Mouse (Mus musculus): Measurements from ENCODE around the gene Tor3a.
"Not testable (repeated sequence)": the region's sequence is repeated elsewhere in the genome, so short reads cannot be mapped to it uniquely, and the experiment has no call there.

Tor3a gene

DNA sequence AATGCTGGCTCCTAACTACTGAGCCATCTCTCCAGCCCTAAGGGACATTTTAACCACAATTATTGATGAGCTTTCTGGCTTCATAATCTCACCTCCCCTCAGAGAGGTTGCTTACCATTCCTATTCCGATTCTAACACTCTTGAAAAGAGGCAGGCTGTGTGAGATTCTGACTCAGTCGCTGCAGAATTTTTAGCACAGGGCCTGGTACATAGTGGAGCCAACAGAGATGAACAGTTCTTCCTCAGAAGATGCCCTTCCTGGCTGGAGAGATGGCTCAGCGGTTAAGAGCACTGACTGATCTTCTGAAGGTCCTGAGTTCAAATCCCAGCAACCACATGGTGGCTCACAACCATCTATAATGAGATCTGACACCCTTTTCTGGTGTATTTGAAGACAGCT lies 2.2 kb downstream of the Tor3a start:
- no peak for DNase-seq (ENCODE audit: low read depth, low spot score)

DNA sequence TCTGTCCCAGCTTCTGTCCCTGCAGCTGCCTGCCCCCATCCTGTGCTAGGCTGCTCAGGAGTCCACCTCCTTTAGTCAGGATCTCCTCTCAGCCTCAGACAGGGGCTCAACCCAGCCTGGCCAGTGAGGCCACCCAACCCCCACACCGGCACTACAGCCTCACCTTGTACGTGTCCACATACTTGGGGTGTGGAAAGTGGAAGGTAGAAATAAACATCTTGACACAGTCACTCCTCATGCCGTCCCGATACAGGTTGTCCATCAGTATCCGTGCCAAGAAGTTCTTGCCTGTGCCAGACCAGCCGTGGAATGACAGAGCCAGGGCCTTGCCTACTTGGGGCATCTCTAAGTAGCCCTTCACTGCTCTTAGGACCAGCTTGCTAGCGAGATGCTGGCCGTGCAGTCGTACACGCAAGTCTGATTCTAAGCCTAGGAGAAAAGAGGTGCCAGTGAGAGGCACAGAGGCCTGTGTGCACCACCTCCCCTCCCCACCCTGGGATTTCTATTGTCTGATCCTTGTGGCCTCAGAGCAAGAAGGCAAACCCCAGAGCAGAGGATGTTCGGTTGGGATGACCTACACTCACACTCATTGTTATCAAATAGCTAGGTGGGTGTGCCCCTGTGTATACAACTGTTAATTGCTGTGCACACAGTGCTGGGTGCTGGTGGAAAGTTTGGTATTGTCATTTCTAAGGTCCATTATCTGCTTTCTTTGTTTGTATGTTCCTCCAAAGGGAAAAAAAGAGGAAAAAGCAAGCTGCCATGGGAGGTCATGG lies 4.8 kb downstream of the Tor3a start:
- no peak for DNase-seq (ENCODE audit: low read depth, low spot score)

DNA sequence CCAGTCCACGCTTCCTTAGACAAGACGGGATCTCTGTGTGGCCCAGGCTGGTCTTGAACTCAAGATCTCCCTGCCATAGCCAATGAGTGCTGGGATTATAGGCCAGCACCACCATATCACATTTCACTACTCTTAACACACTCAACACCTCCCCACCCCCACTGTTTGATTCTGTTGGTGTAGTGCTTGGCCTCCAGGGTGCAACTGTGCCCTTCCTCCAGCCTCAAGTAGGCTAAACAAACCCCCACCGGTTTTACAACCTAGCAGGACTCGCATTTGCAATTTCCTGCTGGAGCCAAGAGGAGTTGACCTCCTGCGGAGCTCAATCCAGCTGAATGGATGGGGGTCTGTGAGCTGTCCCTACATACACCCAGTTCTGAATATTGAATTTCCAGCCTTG lies 5.6 kb downstream of the Tor3a start:
- DNase-seq (ENCODE audit: low read depth, low spot score): peak; percentile 54

DNA sequence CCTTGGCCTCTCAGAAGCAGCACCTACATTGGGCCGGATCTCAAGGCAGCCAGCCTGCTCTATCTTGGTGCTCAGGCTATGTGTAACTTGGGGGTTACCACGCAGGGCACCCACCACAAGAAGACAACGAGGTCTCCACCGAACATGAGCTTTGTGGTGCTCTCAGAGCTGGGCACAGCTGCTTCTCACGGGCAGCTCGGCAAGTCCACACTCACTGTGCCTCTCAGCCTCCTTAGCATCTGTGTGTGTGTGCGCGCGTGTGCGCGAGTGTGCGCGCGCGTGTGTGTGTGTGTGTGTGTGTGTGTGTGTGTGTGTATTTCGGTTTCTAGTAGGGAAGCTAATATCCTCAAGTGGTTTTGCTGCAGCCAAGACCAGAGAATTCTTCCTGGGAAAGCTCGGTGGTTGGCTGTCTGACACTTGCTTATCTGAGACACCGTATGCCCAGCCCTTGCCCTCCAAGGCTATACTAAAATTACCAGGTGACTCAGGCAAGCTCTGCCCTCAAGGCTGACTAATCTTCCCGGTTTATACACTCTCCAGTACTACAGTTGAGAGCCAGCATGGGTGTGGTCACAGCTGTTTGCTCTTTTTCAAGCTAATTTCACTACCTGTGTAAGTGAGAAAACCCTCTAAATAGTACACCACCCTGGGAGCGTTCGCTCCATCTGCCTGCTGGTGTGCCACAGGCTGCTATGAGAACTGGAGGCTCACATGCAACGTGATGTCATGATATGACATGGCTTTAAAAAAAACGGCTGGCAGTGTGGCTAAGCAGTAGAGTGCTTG lies 6.8 kb downstream of the Tor3a start:
- no peak for DNase-seq (ENCODE audit: low read depth, low spot score)

DNA sequence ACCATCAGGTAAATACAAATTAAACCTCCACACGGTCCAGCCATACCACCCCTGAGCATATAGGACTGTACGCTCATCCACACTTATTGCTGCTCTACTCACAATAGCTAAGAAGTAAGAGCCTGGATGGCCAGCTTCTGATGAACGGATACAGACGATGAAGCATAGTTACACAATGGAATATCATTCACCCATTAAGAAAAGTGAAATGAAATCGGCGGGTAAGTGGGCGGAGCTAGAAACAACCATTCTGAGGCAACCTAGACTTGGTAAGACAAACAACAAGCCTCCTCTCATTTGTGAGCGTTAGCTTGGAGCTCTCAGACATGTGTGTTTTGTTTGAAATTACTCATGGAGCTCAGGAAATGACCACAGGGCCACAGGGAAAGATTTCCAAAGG lies 8.4 kb downstream of the Tor3a start:
- no peak for DNase-seq (ENCODE audit: low read depth, low spot score)

DNA sequence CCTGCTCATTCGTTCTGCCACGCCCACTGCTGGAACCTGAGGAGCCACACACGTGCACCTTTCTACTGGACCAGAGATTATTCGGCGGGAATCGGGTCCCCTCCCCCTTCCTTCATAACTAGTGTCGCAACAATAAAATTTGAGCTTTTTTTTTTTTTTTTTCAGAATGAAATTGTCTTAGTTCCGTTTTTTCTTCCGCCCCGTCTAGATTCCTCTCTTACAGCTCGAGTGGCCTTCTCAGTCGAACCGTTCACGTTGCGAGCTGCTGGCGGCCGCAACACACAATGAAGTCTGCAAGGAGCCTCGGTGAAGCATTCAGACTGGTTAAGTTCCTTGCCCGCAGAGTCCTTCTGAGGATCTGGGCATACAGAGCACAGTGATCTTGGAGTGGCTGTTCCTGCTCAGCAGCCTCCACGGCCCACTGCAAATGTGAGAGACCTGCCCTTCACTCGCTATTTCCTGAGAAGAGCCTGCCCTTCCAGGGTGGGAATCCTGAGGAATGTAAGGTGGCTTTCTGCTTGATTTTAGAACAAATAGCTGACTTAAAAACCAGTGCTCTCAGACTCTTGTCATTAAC lies 13.4 kb downstream of the Tor3a start:
- not testable (repeated sequence) for DNase-seq (ENCODE audit: low read depth, low spot score)

DNA sequence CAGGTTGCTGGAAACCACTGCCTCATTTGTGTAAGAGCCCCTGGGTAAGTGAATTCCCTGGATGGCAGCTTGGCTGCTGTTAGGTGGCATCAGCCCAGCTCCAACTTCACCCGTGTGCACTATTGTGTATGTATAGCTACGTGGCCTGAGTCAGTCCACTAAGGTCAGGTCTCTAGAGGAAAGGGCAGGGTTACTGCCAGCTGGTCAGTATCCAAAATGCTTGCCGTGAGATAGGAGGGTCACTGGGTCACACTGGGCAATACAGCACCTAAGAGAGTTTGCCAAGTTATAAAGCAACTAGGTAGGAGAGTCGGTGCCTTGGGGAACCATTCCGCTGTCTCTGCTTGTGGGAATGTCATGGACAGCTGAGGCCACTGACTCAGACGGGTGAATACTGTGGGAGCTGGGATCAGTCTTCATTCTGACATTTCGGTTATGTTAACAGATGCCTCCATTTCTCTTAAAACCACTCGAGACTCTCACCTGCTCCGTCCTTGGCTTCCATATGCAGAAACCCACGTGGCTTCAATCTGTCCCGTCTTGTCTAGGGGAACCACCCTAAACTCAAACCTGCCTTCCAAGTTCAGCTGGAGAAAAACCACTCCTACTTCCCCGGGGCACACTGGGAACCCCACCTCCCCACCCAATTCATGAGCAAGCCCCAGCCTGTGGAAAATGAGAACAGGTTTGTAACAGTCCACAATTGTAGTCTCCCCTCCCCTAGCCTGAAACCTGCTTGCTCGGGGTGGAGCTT lies 14.1 kb downstream of the Tor3a start:
- DNase-seq (ENCODE audit: low read depth, low spot score): peak; percentile 60

DNA sequence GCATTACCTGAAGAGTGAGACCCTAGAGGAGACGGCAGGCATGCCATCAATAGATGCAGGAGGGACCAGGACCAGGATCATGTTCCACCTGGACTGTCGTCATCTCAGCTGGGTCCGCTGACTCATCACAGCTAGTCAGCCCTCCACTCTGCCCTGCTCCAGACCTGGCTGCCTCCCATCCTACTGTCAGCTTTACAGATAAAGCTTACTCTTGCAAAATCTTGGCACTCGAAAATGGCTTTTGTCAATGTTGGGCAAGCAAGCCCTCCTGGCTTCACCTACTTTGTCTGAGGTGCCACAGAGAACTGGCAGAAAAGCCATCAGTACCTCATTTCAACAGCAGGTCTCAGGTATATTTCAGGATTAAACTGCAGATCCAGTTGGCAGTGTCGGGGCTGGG lies 15.5 kb downstream of the Tor3a start:
- DNase-seq (ENCODE audit: low read depth, low spot score): no peak

DNA sequence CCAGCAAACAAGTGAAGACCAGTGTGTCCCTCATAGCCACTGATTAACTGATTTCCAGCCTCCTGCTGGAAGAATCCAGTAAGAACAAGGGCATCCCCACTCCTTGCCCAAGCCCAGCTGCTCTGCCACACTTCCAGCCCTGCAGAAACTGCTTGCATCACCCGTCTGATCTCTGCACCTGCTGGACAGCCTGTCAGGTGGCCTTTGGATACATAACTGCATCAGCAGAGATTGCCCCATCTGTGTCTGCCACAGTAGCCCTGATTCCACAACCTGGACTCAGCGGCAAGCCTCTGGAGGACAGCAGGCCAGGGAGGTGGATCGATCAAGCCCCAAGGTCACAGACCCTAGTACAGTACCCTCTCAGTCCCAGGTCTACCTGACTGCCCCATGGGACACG lies 16.6 kb downstream of the Tor3a start:
- no peak for DNase-seq (ENCODE audit: low read depth, low spot score)

DNA sequence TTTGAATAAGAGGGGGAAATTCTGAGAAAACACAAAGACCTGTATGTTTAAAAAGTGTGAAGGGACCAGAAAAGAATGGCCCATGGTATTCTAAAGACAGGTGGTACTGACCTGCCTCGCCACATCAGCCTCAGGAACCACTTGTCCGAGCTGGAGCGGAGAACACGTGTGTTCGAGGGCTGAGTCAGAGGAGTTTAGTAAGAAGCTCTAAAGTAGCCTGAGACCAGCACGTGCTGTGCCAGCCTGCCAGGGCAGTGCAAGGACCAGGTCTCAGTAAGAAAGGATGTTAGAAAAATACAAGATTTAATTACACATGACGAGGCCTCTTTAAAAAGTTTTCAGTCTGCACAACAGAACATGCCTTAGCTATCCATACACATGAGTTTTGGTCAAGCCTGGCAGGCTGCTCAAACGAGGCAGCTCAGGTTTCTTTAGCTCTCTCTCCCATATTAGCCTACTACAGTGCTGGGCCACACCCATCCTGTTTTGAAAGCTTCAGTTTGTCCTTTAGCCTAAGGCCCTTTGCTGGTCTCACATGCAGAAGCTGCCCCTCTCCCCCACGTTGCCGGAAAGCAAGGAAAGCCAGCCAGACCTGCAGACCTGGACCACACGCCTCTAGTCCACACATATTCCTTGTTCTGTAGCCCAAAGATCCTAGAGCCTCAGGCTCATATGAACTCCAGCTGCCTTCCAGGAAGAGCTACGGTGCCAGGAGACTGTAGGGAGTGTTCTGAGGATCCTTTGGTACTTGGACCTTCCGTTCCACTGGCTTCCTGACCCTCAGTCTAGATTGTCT lies 19.2 kb downstream of the Tor3a start:
- DNase-seq (ENCODE audit: low read depth, low spot score): no peak

DNA sequence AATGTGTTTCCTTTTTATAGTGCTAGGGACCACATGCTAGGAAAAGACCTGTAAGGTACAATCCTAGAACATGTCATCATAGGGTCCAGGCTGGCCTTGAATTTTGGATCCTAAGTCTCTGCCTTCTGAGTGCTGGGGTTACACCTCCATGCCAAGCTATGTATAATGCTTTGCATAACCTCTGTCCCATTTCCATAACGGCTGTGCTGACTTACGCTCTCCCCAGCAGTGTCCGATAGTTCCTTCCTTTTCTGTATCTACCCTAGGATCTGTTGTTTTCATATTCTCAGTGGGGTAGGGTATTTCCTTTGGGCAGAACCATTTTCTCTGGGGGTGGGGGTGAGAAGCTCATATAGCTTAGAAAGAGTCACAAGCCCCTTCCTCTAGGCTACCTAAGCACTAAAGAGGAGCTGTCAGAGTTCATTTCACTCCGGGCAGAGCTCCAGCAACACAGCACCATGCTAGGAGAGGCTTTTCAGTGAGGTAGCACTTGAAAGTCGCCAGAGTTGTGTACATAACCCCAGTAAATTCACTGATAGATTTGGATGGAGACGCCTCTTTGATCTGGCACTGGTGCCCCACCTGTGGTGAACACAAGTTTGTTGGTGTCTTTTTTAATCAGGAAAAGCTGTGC lies 21.9 kb downstream of the Tor3a start:
- no peak for DNase-seq (ENCODE audit: low read depth, low spot score)

DNA sequence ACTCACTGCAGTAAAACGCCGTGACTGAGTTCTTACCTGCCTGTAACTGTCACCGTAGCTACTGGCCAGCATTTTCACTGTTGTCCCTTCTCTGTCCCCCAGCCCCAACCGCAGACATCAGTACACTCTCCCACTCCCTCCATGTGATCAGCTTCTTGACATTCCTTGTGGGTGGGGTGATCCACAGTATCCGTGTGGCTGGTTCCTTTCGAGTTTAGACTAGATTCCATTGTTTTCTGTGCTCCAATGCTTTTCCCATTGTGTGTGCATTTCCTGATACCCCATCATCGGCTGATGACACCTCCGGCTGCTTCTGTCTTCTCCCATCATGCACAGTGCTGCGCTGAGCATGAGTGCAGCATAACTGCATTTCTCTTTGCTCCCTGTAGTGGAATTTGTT lies 23.5 kb downstream of the Tor3a start:
- no peak for DNase-seq (ENCODE audit: low read depth, low spot score)

DNA sequence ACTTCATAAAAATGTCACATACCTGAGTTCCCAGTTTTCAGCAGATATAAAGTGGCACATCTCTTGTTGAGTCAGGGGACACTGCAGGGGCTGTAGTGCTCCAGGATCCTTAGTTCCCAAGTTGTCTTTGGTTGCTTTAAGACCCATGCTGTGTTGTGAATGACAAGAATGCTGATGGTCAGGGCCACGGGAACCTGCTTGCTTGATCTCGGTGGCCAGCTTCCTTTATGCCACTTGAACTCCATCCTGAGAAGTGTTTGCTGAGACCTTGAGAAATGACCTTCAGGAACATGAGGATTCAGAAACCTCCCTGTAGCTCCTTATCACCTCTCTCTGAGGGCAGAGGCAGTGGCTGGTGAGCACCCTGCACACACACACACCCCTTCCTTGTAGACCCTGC lies 25.5 kb downstream of the Tor3a start:
- DNase-seq (ENCODE audit: low read depth, low spot score): no peak

DNA sequence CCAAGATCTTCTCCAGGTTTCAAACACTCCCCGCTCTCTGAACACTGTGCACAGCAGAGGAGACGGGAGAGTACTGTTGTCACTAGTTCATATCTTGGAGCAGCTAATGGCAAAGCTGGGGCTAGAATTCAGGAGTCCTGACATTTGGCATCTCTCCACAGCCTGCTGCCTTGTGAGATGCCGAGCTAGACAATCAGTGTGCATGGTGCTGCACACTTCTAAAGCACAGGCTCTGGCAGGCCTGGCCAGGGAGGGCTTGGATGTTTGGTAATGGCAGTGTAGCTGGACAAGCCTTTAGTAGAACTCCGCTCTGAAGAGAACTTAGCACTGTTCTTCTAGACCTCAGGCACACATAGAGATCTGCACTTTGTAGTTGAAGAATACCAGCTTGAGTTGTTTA lies 28.2 kb downstream of the Tor3a start:
- DNase-seq (ENCODE audit: low read depth, low spot score): no peak

DNA sequence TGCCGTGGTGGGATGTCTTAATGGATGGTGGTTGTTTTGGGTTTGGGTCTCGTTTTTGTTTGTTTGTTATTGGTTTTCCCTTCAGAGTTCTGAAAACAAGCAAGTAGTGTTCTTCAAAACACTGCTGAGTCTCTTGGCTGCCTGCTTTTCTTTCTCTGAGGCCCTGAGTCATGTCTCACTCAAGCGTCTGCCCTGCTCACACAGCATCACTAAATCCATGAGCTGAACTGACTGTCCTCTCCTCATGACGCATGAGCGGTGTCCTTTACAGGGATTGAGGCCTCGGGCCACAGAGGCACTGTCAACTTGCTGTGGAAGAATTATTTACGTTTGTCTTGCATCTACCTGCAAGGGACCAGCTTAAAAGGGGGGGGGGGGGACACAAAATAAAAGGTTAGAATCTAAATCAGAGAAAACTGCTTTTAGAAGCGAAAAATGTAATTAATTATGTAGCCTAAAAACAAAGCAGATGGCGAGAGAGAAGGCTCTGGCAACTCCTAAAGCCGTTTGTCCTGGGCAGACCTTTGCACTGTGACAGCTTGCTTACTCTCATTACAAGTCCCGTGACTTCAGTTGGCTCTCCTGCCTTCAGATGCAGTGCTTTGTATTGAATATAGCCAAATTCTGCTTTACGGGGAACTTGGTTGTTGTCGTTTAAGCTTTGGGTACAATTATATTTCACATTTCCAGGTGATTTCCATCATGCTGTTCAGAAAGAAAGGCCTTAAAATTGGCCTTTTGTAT lies 29.2 kb downstream of the Tor3a start:
- DNase-seq (ENCODE audit: low read depth, low spot score): no peak

DNA sequence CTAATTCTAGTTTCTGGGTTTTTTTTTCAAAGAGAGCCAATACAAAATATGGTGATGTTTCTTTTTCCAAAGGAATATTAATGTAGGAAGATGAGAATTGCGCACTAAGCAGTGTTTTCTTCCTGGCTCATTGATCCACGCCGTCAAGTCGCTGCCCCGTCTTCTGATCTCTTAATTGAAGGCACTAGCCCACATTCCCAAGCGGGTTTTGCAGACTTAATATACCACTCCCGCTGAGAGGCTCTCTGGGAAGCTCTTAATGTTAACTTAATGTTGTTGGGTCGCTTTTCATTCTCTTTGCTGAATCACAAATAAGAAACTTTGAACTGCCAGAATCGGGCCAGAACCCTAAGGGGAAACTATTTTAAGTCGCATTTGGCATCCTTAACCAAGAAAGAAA lies 30.1 kb downstream of the Tor3a start:
- no peak for DNase-seq (ENCODE audit: low read depth, low spot score)

DNA sequence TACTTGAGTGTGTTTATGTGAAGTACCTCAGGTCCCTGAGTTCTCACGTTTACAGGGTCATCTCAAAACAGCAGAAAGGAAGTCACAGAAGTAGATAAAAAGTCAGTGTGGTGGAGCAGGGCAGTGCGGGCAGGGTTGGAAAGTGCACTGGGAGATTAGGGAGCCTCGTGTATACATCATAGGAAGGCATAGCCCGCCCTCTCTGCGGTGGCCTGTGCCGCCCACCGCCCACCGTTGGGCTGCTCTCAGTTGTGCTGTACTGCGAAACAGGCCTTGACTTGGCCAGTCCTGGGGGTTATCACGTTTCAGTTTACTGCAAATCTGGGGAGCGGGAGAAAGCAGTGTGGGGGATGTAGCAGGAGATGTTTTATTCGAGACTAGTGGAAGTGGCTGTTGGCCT lies 31.3 kb downstream of the Tor3a start:
- DNase-seq (ENCODE audit: low read depth, low spot score): no peak

DNA sequence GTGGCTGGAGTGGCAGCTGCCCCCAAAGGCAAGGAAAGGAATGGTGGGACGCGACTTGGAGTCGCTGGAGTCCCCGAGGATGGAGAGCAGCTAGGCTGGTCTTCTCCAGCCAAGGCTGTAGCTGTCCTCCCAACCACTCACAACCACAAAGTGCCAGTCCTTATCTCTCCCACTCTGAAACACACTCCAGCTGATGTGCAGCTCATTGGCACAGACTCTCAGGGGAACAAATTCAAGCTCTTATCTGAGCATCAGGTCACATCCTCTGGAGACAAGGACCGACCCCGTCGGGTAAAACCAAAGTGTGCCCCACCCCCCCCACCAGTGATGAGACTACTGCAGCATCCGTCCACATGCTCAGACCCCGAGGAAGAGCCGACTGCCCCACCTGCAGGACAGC lies 32.3 kb downstream of the Tor3a start:
- no peak for DNase-seq (ENCODE audit: low read depth, low spot score)

DNA sequence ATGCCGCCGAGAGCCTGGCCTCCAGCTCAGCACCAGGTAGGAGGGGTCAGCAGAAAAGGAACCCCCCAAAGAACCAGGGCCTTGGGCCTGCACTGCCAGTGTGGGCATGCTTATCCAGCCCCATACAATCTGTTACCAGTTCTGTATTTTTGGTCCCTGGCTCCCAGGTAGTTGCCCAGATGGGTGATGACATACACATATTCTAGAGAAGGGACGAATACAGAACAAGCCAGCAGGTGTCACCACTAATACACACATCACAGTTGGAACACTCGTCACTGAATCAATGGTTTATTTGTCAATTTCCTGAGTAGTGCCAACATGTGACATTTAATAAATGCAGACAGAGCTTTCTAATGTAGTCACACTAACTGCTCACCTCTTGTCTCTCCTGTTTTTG lies 33.6 kb downstream of the Tor3a start:
- DNase-seq (ENCODE audit: low read depth, low spot score): no peak

DNA sequence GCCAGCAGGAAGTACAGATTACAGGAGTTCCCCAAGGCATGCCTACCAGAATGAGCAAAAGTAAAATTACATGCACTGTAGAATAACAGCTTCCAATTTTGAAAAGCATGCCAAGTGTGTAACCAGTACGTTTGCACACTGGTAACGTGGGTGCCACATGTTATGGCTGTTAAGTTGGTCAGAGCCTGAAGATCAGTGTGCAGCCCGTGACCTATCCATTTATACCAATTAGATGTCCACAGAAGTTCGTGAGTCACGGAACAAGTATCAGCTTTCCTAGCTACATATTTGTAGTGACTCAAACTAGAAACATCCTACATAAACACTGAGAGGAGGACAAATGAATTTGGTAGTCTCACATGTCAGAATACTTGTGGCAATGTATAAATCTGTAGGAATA lies 34.7 kb downstream of the Tor3a start:
- DNase-seq (ENCODE audit: low read depth, low spot score): no peak

Data from WW6 (cell line).